Mouse (Mus musculus): ENCODE data around the gene Ankrd12. TPM values are rescaled to one million over a fixed set of nuclear protein-coding genes. Genes with fewer than 3 reads are reported as not detected.

The Ankrd12 gene
- polyA plus RNA-seq (2015; fragmentation: Nextera tagmentation; extraction: Ambion mirVana) = 21.4 and 24.0 TPM in 2 replicates

DNA sequence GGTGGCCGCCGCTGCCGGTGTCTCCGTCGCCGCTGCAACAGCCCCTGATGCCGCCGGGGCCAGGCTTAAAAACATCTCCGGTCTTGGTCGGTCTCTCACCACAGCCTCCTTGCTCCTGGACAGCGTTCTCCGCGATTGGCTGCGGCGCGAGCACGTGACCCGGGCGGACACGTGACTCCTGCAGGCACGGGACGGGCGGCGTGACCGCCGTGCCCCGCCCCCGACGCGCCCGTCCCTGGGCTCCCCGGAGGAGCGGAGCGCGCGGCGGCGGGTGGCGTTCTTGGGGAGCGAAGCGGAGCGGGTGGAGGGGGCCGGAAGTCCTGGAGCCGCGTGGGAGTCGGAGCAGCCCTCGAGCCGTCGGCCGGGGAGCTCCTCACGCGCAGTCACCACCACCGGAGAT is at the start of gene Ankrd12:
Gene Ankrd12, minus strand, starts transcription at position 156 of the 400 bp plus-strand sequence.
- under 1% methylated on average over 53 of the region's 53 CpGs for WGBS
- Histone ChIP-seq H3K9me3 (no peaks in the 10 kb centered on the region), H3K27ac (peak within 1 kb of the TSS; percentile 91), H3K27me3 (replicated peaks) (no peaks in the 10 kb centered on the region), H3K4me1 (replicated peaks) (no peaks in the 10 kb centered on the region), H3K4me2 (replicated peaks) (peak within 1 kb of the TSS; percentile 87), H3K4me3 (replicated peaks) (peak within 1 kb of the TSS; percentile 99), H3K9ac (peak within 1 kb of the TSS; percentile 63), H3K36me3 (no peaks in the 10 kb centered on the region; the same call in 1 of the 2 replicates)
- peak; percentile 99 for ATAC-seq

DNA sequence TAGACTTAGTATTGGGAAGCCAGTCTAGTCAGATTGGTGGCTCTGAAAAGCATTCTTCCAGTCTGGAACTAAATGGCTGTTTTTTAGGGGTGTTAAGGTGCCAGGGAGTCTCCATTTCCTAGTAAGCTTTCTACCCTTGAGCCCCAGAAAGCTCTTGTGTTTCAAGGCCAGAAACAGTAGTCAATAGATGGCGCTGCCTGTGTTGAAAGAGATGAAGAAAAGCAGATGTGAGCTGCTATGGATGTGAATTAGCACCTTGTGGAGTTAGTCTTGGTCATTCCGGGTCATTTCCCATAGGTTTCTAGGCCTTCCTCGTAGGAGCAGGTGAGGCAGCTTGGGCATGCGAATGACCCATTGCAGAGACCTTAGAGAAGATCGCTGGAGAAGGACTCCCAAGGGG is 48.3 kb upstream of the Ankrd12 start:
- Histone ChIP-seq H3K27ac (no peak overlapping the region), H3K4me1 (replicated peaks) (0 out of 2 replicates have a peak, but pooled peaks cover 3% of the 10 kb centered on the region), H3K9me3 (no peaks in the 10 kb centered on the region), H3K27me3 (replicated peaks) (no peaks in the 10 kb centered on the region), H3K9ac (no peak overlapping the region), H3K4me3 (replicated peaks) (no peak overlapping the region), H3K4me2 (replicated peaks) (no peak overlapping the region; the same call in 1 of the 2 replicates), H3K36me3 (peaks cover 3% of the 10 kb centered on the region; the same call in 1 of the 2 replicates)
- no peak for ATAC-seq
- 76% methylated on average over 5 of the region's 5 CpGs for WGBS

DNA sequence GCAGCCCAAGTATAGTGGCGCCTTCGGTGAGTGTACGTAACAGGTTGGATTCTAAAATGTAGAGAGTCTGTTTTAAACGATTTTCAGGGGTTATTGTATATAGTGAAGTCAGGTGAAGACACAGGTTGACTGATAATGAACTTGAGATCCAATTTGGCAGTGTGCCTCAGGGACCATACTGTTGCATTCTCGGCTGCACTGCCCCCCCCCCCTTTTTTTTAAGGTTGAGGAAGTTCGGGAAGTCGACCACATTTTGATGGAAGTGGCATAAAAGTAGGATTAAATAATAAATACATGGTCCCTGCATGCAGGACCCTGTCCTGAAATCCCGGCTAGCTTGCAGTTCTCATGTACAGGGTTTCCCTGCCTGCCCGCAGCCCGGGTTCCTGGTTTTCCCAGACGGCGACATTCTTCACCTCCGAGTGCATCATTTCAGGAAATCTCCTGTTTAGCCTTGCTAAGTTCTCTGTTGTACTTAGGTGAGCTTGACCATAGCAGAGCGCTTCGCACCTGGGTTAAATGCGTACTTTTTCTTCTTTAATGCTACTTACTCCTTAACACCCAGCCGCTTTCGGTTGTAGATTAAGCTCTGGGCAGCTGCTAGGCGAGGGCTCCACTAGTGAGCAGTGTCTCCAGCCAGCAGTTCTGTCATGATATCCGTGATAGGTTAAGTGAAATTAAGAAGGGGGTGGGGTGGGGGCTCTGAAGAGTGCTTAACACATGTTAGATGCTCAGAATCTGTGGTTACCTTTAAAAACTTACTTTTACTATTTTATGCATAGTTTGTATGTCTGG is 47.1 kb upstream of the Ankrd12 start:
- WGBS = 1% methylated on average over 20 of the region's 20 CpGs
- peak; percentile 67 for ATAC-seq

DNA sequence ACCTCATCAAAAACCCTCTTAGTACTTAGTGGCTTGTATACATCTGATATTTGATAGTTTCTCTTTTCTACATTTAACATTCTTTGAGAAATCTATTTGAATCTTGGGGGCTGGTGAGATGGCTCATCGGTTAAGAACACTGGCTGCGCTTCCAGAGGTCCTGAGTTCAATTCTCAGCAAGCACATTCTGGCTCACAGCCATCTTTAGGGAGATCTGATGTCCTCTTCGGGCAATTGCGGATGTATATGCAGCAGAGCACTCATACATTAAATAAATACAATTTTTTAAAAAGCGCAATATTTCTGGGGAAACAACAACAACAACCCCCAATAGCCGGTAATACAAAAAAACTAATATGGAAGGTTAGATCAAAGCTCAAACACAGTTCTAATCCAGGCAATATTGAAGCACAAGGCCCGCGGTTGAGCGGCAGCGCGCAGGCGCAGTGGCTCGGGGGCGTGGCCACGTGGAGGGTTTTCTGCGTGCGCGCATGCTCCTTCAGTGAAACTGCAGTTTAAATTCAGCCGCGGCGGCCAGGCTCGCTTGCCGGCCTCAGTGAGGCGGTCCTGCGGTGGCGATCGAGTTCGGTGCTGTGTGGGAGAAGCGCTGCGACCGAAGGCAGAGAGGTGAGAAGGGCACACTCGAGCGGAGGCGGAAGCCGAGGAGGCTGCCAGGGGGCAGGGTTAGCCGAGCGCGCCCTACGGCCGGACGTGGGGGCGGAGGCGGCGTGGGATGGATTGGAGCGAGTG is 46.4 kb upstream of the Ankrd12 start, which contains the start of gene Ddx11:
Gene Ddx11, plus strand, starts transcription at position 455 of the 750 bp plus-strand sequence.
- peaks cover 12% of the 10 kb centered on the region; the same call in 1 of the 2 replicates for H3K36me3 ChIP-seq
- WGBS = 5% methylated on average over 45 of the region's 45 CpGs
- H3K4me1 ChIP-seq (replicated peaks) = 0 out of 2 replicates have a peak, but pooled peaks cover 3% of the 10 kb centered on the region
- peak within 1 kb of the TSS; percentile 93 for H3K27ac ChIP-seq
- peak within 1 kb of the TSS; percentile 68 for H3K9ac ChIP-seq
- H3K27me3 ChIP-seq (replicated peaks) = no peaks in the 10 kb centered on the region
- peak within 1 kb of the TSS; percentile 68 for H3K4me2 ChIP-seq (replicated peaks)
- H3K9me3 ChIP-seq = no peaks in the 10 kb centered on the region
- peak; percentile 92 for ATAC-seq
- H3K4me3 ChIP-seq (replicated peaks) = peak within 1 kb of the TSS; percentile 77

More for the DNA sequence above, 47.1 kb upstream of the Ankrd12 start:
- Histone ChIP-seq H3K4me3 (replicated peaks) (peak overlapping the region; percentile 77), H3K27ac (peak overlapping the region; percentile 93), H3K9me3 (no peaks in the 10 kb centered on the region), H3K4me2 (replicated peaks) (peak overlapping the region; percentile 68), H3K4me1 (replicated peaks) (0 out of 2 replicates have a peak, but pooled peaks cover 3% of the 10 kb centered on the region), H3K36me3 (peaks cover 10% of the 10 kb centered on the region; the same call in 1 of the 2 replicates), H3K9ac (peak overlapping the region; percentile 68), H3K27me3 (replicated peaks) (no peaks in the 10 kb centered on the region)

DNA sequence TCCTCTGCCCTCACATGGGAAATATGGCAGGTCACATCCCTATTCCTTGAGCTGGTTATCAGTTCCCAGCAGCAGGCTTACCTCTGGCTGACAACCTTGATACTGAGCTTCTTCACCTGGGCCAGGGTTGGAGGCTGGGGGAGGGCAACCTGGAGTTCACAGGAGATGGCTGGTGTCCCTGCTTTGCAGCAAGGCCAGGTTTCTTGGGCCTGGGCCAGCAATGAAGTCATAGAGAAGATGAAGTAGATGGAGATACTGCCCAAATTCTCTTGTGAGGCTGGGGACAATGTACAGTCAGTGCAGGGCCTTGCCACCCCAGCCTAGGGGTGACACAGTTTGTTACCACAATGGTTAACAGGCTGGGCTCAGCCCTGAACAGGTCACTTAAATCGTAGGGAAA is 43.8 kb upstream of the Ankrd12 start:
- Histone ChIP-seq H3K9ac (no peak overlapping the region), H3K9me3 (no peaks in the 10 kb centered on the region), H3K4me2 (replicated peaks) (no peak overlapping the region), H3K27ac (no peak overlapping the region), H3K36me3 (peaks cover 36% of the 10 kb centered on the region), H3K4me3 (replicated peaks) (no peak overlapping the region), H3K4me1 (replicated peaks) (0 out of 2 replicates have a peak, but pooled peaks cover 3% of the 10 kb centered on the region), H3K27me3 (replicated peaks) (no peaks in the 10 kb centered on the region)
- ATAC-seq = no peak
- 58% methylated on average over 1 of the region's 1 CpGs for WGBS

DNA sequence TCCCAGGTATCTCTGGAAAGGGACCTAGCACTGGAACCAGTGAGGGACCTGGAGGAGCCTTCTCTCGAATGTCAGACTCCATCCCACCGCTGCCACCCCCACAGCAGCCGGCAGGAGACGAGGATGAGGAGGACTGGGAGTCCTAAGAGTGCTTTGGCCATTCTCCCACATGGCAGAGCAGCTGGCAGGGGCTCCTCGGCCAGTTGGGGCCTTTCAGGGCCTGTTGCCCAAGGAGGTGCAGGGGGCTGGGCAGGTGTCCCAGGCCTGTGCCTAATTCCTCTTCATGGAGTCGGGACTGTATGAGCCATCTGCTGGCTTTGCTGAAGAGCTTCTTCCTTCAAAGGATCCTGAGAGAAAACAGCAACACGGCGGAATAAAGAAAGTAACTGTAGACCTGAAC is 42.1 kb upstream of the Ankrd12 start:
- Histone ChIP-seq H3K36me3 (peaks cover 50% of the 10 kb centered on the region), H3K27ac (no peak overlapping the region), H3K4me2 (replicated peaks) (no peak overlapping the region), H3K9ac (no peak overlapping the region), H3K4me3 (replicated peaks) (no peak overlapping the region), H3K9me3 (no peaks in the 10 kb centered on the region), H3K4me1 (replicated peaks) (no peaks in the 10 kb centered on the region), H3K27me3 (replicated peaks) (no peaks in the 10 kb centered on the region)
- WGBS = 90% methylated on average over 8 of the region's 8 CpGs
- no peak for ATAC-seq

DNA sequence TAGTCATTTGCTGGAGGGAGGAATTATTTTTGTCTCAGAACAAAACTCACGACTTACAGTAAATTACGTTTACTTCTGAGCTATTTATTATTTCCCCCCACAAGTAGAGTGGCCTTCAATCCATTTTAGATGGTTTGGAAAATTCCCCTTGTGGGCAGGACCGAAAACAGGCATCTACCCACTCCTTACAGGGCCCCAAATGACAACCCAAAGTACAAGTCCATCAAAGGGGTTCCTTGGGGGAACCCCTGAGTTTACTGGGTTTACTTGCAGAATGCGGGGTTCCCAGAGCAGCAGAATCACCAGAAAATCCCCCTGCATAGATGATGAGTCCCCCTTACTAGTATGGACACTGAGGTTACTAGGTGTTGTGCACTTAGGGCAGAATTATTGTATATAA is 35.3 kb upstream of the Ankrd12 start:
- H3K27me3 ChIP-seq (replicated peaks) = no peaks in the 10 kb centered on the region
- H3K4me1 ChIP-seq (replicated peaks) = peaks cover 9% of the 10 kb centered on the region
- H3K9me3 ChIP-seq = no peaks in the 10 kb centered on the region
- WGBS = 25% methylated on average over 4 of the region's 4 CpGs
- H3K27ac ChIP-seq = no peak overlapping the region
- H3K4me2 ChIP-seq (replicated peaks) = peak overlapping the region; percentile 62
- peaks cover 32% of the 10 kb centered on the region for H3K36me3 ChIP-seq
- H3K9ac ChIP-seq = peak overlapping the region; percentile 87
- peak overlapping the region; percentile 96 for H3K4me3 ChIP-seq (replicated peaks)
- no peak for ATAC-seq

DNA sequence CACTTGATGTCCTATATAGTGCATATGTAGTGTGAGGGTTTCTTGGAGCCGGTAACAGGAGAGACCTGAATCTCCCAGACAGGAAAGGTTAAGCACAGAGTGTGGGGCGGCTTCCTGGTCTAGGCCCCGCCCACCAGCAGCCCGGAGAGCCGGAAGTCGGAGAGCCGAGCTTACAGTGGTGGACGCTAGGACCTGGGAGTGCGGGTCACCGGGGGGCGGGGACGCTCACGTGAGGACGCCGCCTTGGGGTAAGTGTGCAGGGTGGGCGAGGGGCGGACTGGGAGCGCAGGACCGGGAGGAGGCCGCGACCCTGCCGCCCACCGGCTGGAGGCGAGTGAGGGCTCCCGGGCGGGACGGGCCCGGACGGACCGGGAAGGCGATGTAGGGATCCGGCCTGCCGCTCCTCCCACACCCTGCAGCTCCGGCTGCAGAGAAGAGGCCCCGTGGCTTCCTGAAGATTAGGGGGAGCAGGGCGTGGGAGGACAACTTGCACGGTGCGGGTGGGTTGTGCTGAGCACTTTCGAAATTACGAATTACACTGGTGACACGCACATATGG is 34.6 kb upstream of the Ankrd12 start, which contains the start of gene Washc1:
Gene Washc1, plus strand, starts transcription at position 144 of the 558 bp plus-strand sequence.
- Histone ChIP-seq H3K4me3 (replicated peaks) (peak within 1 kb of the TSS; percentile 96), H3K4me1 (replicated peaks) (peaks cover 9% of the 10 kb centered on the region), H3K9me3 (no peaks in the 10 kb centered on the region), H3K27me3 (replicated peaks) (no peaks in the 10 kb centered on the region), H3K4me2 (replicated peaks) (peak within 1 kb of the TSS; percentile 62), H3K9ac (peak within 1 kb of the TSS; percentile 87), H3K27ac (peak within 1 kb of the TSS; percentile 83), H3K36me3 (peaks cover 25% of the 10 kb centered on the region)
- under 1% methylated on average over 41 of the region's 41 CpGs for WGBS
- peak; percentile 99 for ATAC-seq

DNA sequence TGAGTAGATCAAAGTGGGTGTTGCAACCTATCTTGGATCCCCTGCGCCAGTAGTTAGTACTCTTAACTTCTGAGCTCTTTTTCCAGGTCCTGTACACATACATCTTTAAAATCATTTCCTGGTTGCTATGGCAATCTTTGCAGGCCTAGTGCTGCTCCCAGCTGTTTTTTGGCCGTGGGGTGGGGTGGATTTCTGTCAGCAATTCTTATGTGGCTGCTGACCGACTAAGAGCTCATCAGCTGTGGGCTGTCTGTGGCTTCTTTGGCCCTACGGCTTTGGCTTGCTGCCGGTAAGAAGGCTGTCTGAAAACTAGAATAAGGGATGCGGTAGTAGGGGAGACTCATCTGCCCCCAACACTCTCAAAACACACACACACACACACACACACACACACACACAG is 33.9 kb upstream of the Ankrd12 start:
- Histone ChIP-seq H3K9ac (peak overlapping the region; percentile 36; the same call in 1 of the 2 replicates), H3K4me3 (replicated peaks) (peak overlapping the region; percentile 96), H3K27ac (peak overlapping the region; percentile 32), H3K4me2 (replicated peaks) (peak overlapping the region; percentile 62), H3K27me3 (replicated peaks) (no peaks in the 10 kb centered on the region), H3K9me3 (no peaks in the 10 kb centered on the region), H3K36me3 (peaks cover 18% of the 10 kb centered on the region), H3K4me1 (replicated peaks) (peaks cover 9% of the 10 kb centered on the region)
- 21% methylated on average over 6 of the region's 6 CpGs for WGBS
- no peak; the same call in 1 of the 2 replicates for ATAC-seq

DNA sequence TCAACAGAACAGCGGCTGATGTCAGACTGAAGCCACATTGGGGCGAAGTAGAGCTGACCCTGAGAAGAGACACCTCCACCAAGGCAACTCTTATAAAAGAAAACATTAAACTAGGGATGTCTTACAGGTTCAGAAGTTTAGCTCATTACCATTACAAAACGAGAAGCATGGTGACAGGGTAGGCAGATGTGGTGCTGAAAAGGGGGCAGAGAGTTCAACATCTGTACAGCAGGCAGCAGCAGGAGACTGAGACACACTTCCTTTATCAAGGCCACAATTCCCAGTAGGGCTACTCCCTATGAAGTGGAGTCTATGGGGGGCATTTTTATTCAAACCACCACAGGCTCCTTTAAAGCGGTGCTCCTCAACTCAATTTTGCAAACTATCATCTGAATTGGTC is 31.3 kb upstream of the Ankrd12 start:
- no peaks in the 10 kb centered on the region for H3K27me3 ChIP-seq (replicated peaks)
- H3K4me3 ChIP-seq (replicated peaks) = no peak overlapping the region
- 88% methylated on average over 4 of the region's 4 CpGs for WGBS

DNA sequence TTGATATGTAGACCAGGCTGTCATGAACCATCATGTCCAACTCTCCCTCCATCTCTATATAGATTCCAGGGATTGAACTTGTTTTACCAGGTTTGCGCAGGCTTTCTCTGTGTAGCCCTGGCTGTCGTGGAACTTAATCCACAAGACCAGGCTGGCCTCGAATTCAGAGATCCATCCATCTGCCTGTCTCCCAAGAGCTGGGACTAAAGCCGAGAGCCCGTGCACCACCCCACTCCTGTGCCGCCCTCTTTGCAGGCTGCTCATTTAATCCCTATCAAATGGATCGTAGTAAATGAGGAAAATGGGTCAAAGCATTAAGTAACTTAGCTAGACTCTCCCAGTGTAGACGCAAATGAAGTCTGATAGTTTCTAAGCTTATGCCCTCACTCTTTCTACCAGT is 30.6 kb upstream of the Ankrd12 start:
- no peak overlapping the region for H3K4me3 ChIP-seq (replicated peaks)
- H3K9ac ChIP-seq = no peak overlapping the region
- no peak overlapping the region for H3K27ac ChIP-seq
- no peaks in the 10 kb centered on the region for H3K36me3 ChIP-seq
- no peaks in the 10 kb centered on the region for H3K27me3 ChIP-seq (replicated peaks)
- no peak for ATAC-seq
- H3K4me2 ChIP-seq (replicated peaks) = no peak overlapping the region
- H3K4me1 ChIP-seq (replicated peaks) = peaks cover 6% of the 10 kb centered on the region
- 75% methylated on average over 8 of the region's 8 CpGs for WGBS
- H3K9me3 ChIP-seq = no peaks in the 10 kb centered on the region

More for the DNA sequence above, 31.3 kb upstream of the Ankrd12 start:
- H3K9ac ChIP-seq = no peak overlapping the region
- H3K4me2 ChIP-seq (replicated peaks) = no peak overlapping the region
- H3K36me3 ChIP-seq = no peaks in the 10 kb centered on the region
- no peak overlapping the region for H3K27ac ChIP-seq
- no peak for ATAC-seq
- H3K4me1 ChIP-seq (replicated peaks) = peaks cover 9% of the 10 kb centered on the region
- H3K9me3 ChIP-seq = no peaks in the 10 kb centered on the region
